Mouse (Mus musculus): ENCODE measurements around the gene Perm1. TPM values are rescaled to one million over a fixed set of nuclear protein-coding genes. Genes with fewer than 3 reads are reported as not detected.

The Perm1 gene
- polyA plus RNA-seq, 1 experiment from 2014 or later, result 0.92 TPM

- H3K27ac ChIP-seq (ENCODE audit: low read depth, low read length), result peak overlapping the region; percentile 32; the same call in 1 of the 2 replicates
- peak overlapping the region; percentile 54 for H3K9ac ChIP-seq (ENCODE audit: low read depth, low read length)
- peaks cover 42% of the 10 kb centered on the region for H3K36me3 ChIP-seq (ENCODE audit: control insufficient read depth, insufficient read depth, low read length)
- peak; percentile 44; the same call in 1 of the 2 replicates for ATAC-seq (ENCODE audit: low FRiP score, low TSS enrichment)
- peak overlapping the region; percentile 32 for H3K4me2 ChIP-seq (replicated peaks; ENCODE audit: low read depth, low read length)
- no peaks in the 10 kb centered on the region for H3K27me3 ChIP-seq (ENCODE audit: control insufficient read depth, insufficient read depth, low read length)
- H3K4me1 ChIP-seq (ENCODE audit: control insufficient read depth, insufficient read depth, low read length), result peaks cover 52% of the 10 kb centered on the region
- WGBS, result 10% methylated on average over 31 of the region's 31 CpGs
- H3K9me3 ChIP-seq (ENCODE audit: control insufficient read depth, low read length), result no peaks in the 10 kb centered on the region
- H3K4me3 ChIP-seq (ENCODE audit: low read length), result peak overlapping the region; percentile 23; the same call in 1 of the 2 replicates
Observed at GRCm38 (mm10) chr4:156185950-156186850, 29.5 kb upstream of the Perm1 start.

DNA sequence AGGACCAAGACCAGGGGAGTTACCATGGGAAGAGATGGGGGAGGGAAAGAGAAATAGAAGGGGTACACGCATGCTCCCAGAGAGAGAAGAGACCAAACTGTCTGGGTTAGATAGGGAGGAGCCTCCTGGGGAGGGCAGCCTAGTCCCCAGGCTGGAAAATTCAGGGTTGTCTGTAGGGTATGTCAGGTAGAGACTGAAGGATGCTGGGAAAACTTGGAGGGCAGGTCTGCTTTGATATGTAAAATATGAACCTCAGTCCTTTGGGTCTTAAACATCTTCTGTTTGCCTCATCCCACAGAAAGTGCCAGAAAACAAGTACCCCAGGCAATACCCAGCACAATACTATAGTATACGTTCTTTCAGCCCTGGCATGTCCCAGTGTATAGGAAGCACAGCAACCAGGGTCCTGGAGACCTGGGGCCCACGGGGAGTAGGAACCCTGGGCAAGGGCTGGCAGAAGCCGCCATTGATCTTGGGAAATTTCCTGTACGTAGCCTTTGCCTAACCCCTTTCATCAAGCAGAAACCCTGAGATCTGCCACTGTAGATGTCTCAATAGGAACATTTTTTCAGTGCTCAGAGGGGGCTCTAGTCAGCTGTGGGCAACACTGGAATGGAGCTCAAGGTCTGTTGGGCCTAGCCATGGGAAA is 27.4 kb upstream of the Perm1 start:
- Histone ChIP-seq H3K4me1 (ENCODE audit: control insufficient read depth, insufficient read depth, low read length) (peaks cover 71% of the 10 kb centered on the region), H3K9ac (ENCODE audit: low read depth, low read length) (no peak overlapping the region), H3K27ac (ENCODE audit: low read depth, low read length) (peak overlapping the region; percentile 82), H3K36me3 (ENCODE audit: control insufficient read depth, insufficient read depth, low read length) (peaks cover 51% of the 10 kb centered on the region), H3K4me2 (replicated peaks; ENCODE audit: low read depth, low read length) (no peak overlapping the region), H3K4me3 (ENCODE audit: low read length) (no peak overlapping the region), H3K27me3 (ENCODE audit: control insufficient read depth, insufficient read depth, low read length) (no peaks in the 10 kb centered on the region), H3K9me3 (ENCODE audit: control insufficient read depth, low read length) (no peaks in the 10 kb centered on the region)
- WGBS, result 69% methylated on average over 5 of the region's 5 CpGs
- ATAC-seq (ENCODE audit: low FRiP score, low TSS enrichment), result 0 out of 2 replicates have a peak, but pooled peaks have one; percentile 2

GRCm38 (mm10) chr4:156188811-156189323 is 26.8 kb upstream of the Perm1 start:
- peak overlapping the region; percentile 22 for H3K4me2 ChIP-seq (replicated peaks; ENCODE audit: low read depth, low read length)
- peaks cover 77% of the 10 kb centered on the region for H3K4me1 ChIP-seq (ENCODE audit: control insufficient read depth, insufficient read depth, low read length)
- peak overlapping the region; percentile 82 for H3K27ac ChIP-seq (ENCODE audit: low read depth, low read length)
- H3K36me3 ChIP-seq (ENCODE audit: control insufficient read depth, insufficient read depth, low read length), result peaks cover 51% of the 10 kb centered on the region
- H3K9me3 ChIP-seq (ENCODE audit: control insufficient read depth, low read length), result no peaks in the 10 kb centered on the region
- H3K27me3 ChIP-seq (ENCODE audit: control insufficient read depth, insufficient read depth, low read length), result no peaks in the 10 kb centered on the region
- no peak overlapping the region for H3K4me3 ChIP-seq (ENCODE audit: low read length)
- H3K9ac ChIP-seq (ENCODE audit: low read depth, low read length), result no peak overlapping the region
- ATAC-seq (ENCODE audit: low FRiP score, low TSS enrichment), result peak; percentile 65
- WGBS, result 31% methylated on average over 6 of the region's 6 CpGs

GRCm38 (mm10) chr4:156192421-156193199 is 23.1 kb upstream of the Perm1 start:
- Histone ChIP-seq H3K36me3 (ENCODE audit: control insufficient read depth, insufficient read depth, low read length) (peaks cover 52% of the 10 kb centered on the region), H3K27me3 (ENCODE audit: control insufficient read depth, insufficient read depth, low read length) (no peaks in the 10 kb centered on the region), H3K9me3 (ENCODE audit: control insufficient read depth, low read length) (no peaks in the 10 kb centered on the region), H3K27ac (ENCODE audit: low read depth, low read length) (peak overlapping the region; percentile 73), H3K9ac (ENCODE audit: low read depth, low read length) (no peak overlapping the region), H3K4me1 (ENCODE audit: control insufficient read depth, insufficient read depth, low read length) (peaks cover 79% of the 10 kb centered on the region), H3K4me3 (ENCODE audit: low read length) (no peak overlapping the region), H3K4me2 (replicated peaks; ENCODE audit: low read depth, low read length) (peak overlapping the region; percentile 10; the same call in 1 of the 2 replicates)
- no peak for ATAC-seq (ENCODE audit: low FRiP score, low TSS enrichment)
- 25% methylated on average over 8 of the region's 8 CpGs for WGBS

- peak overlapping the region; percentile 73 for H3K27ac ChIP-seq (ENCODE audit: low read depth, low read length)
- H3K4me1 ChIP-seq (ENCODE audit: control insufficient read depth, insufficient read depth, low read length), result peaks cover 76% of the 10 kb centered on the region
- H3K9me3 ChIP-seq (ENCODE audit: control insufficient read depth, low read length), result no peaks in the 10 kb centered on the region
- no peak overlapping the region for H3K9ac ChIP-seq (ENCODE audit: low read depth, low read length)
- peaks cover 51% of the 10 kb centered on the region for H3K36me3 ChIP-seq (ENCODE audit: control insufficient read depth, insufficient read depth, low read length)
- WGBS, result 20% methylated on average over 2 of the region's 2 CpGs
- ATAC-seq (ENCODE audit: low FRiP score, low TSS enrichment), result no peak
- H3K4me2 ChIP-seq (replicated peaks; ENCODE audit: low read depth, low read length), result peak overlapping the region; percentile 2; the same call in 1 of the 2 replicates
- H3K4me3 ChIP-seq (ENCODE audit: low read length), result no peak overlapping the region
- no peaks in the 10 kb centered on the region for H3K27me3 ChIP-seq (ENCODE audit: control insufficient read depth, insufficient read depth, low read length)
Observed at GRCm38 (mm10) chr4:156193200-156193590, 22.5 kb upstream of the Perm1 start.

GRCm38 (mm10) chr4:156193906-156194305 is 21.8 kb upstream of the Perm1 start:
- Histone ChIP-seq H3K4me2 (replicated peaks; ENCODE audit: low read depth, low read length) (peak overlapping the region; percentile 85), H3K9me3 (ENCODE audit: control insufficient read depth, low read length) (no peaks in the 10 kb centered on the region), H3K27ac (ENCODE audit: low read depth, low read length) (peak overlapping the region; percentile 44; the same call in 1 of the 2 replicates), H3K27me3 (ENCODE audit: control insufficient read depth, insufficient read depth, low read length) (no peaks in the 10 kb centered on the region), H3K4me1 (ENCODE audit: control insufficient read depth, insufficient read depth, low read length) (peaks cover 69% of the 10 kb centered on the region), H3K9ac (ENCODE audit: low read depth, low read length) (no peak overlapping the region), H3K4me3 (ENCODE audit: low read length) (0 out of 2 replicates have a peak overlapping the region, but pooled peaks have one; percentile 6), H3K36me3 (ENCODE audit: control insufficient read depth, insufficient read depth, low read length) (peaks cover 49% of the 10 kb centered on the region)
- WGBS, result 69% methylated on average over 5 of the region's 5 CpGs
- no peak for ATAC-seq (ENCODE audit: low FRiP score, low TSS enrichment)

- ATAC-seq (ENCODE audit: low FRiP score, low TSS enrichment), result no peak
- peak overlapping the region; percentile 44; the same call in 1 of the 2 replicates for H3K27ac ChIP-seq (ENCODE audit: low read depth, low read length)
- H3K4me1 ChIP-seq (ENCODE audit: control insufficient read depth, insufficient read depth, low read length), result peaks cover 64% of the 10 kb centered on the region
- no peaks in the 10 kb centered on the region for H3K27me3 ChIP-seq (ENCODE audit: control insufficient read depth, insufficient read depth, low read length)
- H3K4me2 ChIP-seq (replicated peaks; ENCODE audit: low read depth, low read length), result peak overlapping the region; percentile 85
- peak overlapping the region; percentile 6; the same call in 1 of the 2 replicates for H3K4me3 ChIP-seq (ENCODE audit: low read length)
- peaks cover 49% of the 10 kb centered on the region for H3K36me3 ChIP-seq (ENCODE audit: control insufficient read depth, insufficient read depth, low read length)
- H3K9me3 ChIP-seq (ENCODE audit: control insufficient read depth, low read length), result no peaks in the 10 kb centered on the region
- 41% methylated on average over 6 of the region's 6 CpGs for WGBS
- H3K9ac ChIP-seq (ENCODE audit: low read depth, low read length), result no peak overlapping the region
Observed at GRCm38 (mm10) chr4:156194346-156194745, 21.3 kb upstream of the Perm1 start.
